Mouse (Mus musculus) embryonic facial prominence, embryonic 11.5 days (tissue): ENCODE measurements at regions not wholly inside any gene's neighbourhood (a gene's known extent, or its start where the extent isn't known, plus 50 kb on each side); places are given as distances from the start of the nearest gene placed in this dataset.
A peak's percentile ranks its signal among the peaks of the same experiment; 100 is the strongest.

Source experiments
- ATAC-seq: fragments of 200-750 bp; cut with Nextera tagmentation; replicated peaks from 2 replicates; pipeline ENCODE4 v1.8.0; 2017; ENCODE audit warnings: low read depth; ENCODE audit not compliant: insufficient number of reproducible peaks, low FRiP score, low TSS enrichment
- DNase-seq: peaks from one replicate; pipeline ENCODE4 v3.0.0-alpha.2; 2015; ENCODE audit warnings: low spot score
- H3K27ac ChIP-seq: fragments of 300-500 bp; sonication (generic); replicated peaks from 2 replicates; pipeline ENCODE4 v1.5.1; 2014; ENCODE audit warnings: mild to moderate bottlenecking, low read depth, low read length, control low read depth
- H3K27me3 ChIP-seq: fragments of 300-500 bp; sonication (generic); 2 replicates; pipeline ENCODE4 v1.6.1; 2014; ENCODE audit warnings: mild to moderate bottlenecking, low read length, moderate library complexity, mixed read lengths; ENCODE audit not compliant: control insufficient read depth, insufficient read depth
- H3K36me3 ChIP-seq: fragments of 300-500 bp; sonication (generic); replicated peaks from 2 replicates; pipeline ENCODE4 v1.6.1; 2014; ENCODE audit warnings: low read depth, mild to moderate bottlenecking, low read length, moderate library complexity, mixed read lengths; ENCODE audit not compliant: control insufficient read depth, insufficient read depth
- H3K4me1 ChIP-seq: fragments of 300-500 bp; sonication (generic); 2 replicates; pipeline ENCODE4 v1.6.1; 2014; ENCODE audit warnings: low read length, mixed read lengths; ENCODE audit not compliant: control insufficient read depth, insufficient read depth
- H3K4me2 ChIP-seq: fragments of 300-500 bp; sonication (generic); 2 replicates; pipeline ENCODE4 v1.6.1; 2014; ENCODE audit warnings: low read depth, mild to moderate bottlenecking, control low read depth, low read length, moderate library complexity
- H3K4me3 ChIP-seq: fragments of 300-500 bp; sonication (generic); 2 replicates; pipeline ENCODE4 v1.5.1; 2014; ENCODE audit warnings: low read depth, low read length, control low read depth
- H3K9ac ChIP-seq: fragments of 300-500 bp; sonication (generic); replicated peaks from 2 replicates; pipeline ENCODE4 v1.6.1; 2014; ENCODE audit warnings: mild to moderate bottlenecking, control low read depth, low read length
- H3K9me3 ChIP-seq: fragments of 300-500 bp; sonication (generic); replicated peaks from 2 replicates; pipeline ENCODE4 v1.6.1; 2016; ENCODE audit warnings: mild to moderate bottlenecking, low read length, inconsistent platforms, mixed read lengths; ENCODE audit not compliant: control insufficient read depth
- WGBS: fragments of 180-500 bp; shearing (Covaris S2); extraction: QIAGEN DNeasy Blood & Tissue Kit; methylation state at CpG from one replicate; pipeline ENCODE4 v1.1.7; 2014; 5-methylcytosine and 5-hydroxymethylcytosine counted together

- no peaks in the 10 kb centered on the region for H3K36me3 ChIP-seq
- no peak overlapping the region for H3K4me3 ChIP-seq
- H3K9ac ChIP-seq = no peak overlapping the region
- no peak overlapping the region for H3K27ac ChIP-seq
- no peaks in the 10 kb centered on the region for H3K4me1 ChIP-seq
- H3K9me3 ChIP-seq = no peaks in the 10 kb centered on the region
- ATAC-seq = no peak
- H3K4me2 ChIP-seq = no peak overlapping the region
- DNase-seq = peak; percentile 18
- 41% methylated on average over 4 of the region's 4 CpGs for WGBS
- no peaks in the 10 kb centered on the region for H3K27me3 ChIP-seq
Observed at GRCm38 (mm10) chrX:143462632-143463031, 55.8 kb upstream of the Pak3 start.

- ATAC-seq (no peak), DNase-seq (peak; percentile 57)
- Histone ChIP-seq H3K4me1 (no peaks in the 10 kb centered on the region), H3K4me3 (no peak overlapping the region), H3K9me3 (no peaks in the 10 kb centered on the region), H3K9ac (no peak overlapping the region), H3K27ac (no peak overlapping the region), H3K27me3 (no peaks in the 10 kb centered on the region), H3K36me3 (no peaks in the 10 kb centered on the region), H3K4me2 (no peak overlapping the region)
- 56% methylated on average over 7 of the region's 7 CpGs for WGBS
Observed at GRCm38 (mm10) chrX:143448636-143449346, 54.7 kb upstream of the Chrdl1 start.

GRCm38 (mm10) chrX:143444581-143444980, 50.5 kb upstream of the Chrdl1 start:
- Histone ChIP-seq H3K27ac (no peak overlapping the region), H3K27me3 (no peaks in the 10 kb centered on the region), H3K4me2 (no peak overlapping the region), H3K4me1 (no peaks in the 10 kb centered on the region), H3K9ac (no peak overlapping the region), H3K36me3 (no peaks in the 10 kb centered on the region), H3K9me3 (no peaks in the 10 kb centered on the region), H3K4me3 (no peak overlapping the region)
- ATAC-seq (no peak), DNase-seq (peak; percentile 73)
- WGBS = 9% methylated on average over 3 of the region's 3 CpGs
